Mouse (Mus musculus): ENCODE measurements around the gene Cftr. TPM values are rescaled to one million over a fixed set of nuclear protein-coding genes. Genes with fewer than 3 reads are reported as not detected.

The Cftr gene
- polyA plus RNA-seq, 1 experiment from 2014 or later: 0.20 TPM

- no peak overlapping the region for H3K9ac ChIP-seq (ENCODE audit: low read length)
- no peak for ATAC-seq (replicated peaks; ENCODE audit: extremely low read depth, insufficient read depth, low FRiP score)
- WGBS: 70% methylated on average over 2 of the region's 2 CpGs
- no peak overlapping the region for H3K4me3 ChIP-seq (ENCODE audit: low read length)
- H3K27ac ChIP-seq (ENCODE audit: low read length): no peak overlapping the region
- H3K9me3 ChIP-seq (replicated peaks; ENCODE audit: control insufficient read depth, low read length): no peaks in the 10 kb centered on the region
- H3K36me3 ChIP-seq (ENCODE audit: control insufficient read depth, insufficient read depth): no peaks in the 10 kb centered on the region
- H3K4me2 ChIP-seq (ENCODE audit: low read depth, low read length): no peak overlapping the region
- H3K27me3 ChIP-seq (ENCODE audit: control insufficient read depth, insufficient read depth, low read length): no peaks in the 10 kb centered on the region
- no peaks in the 10 kb centered on the region for H3K4me1 ChIP-seq (ENCODE audit: control insufficient read depth, insufficient read depth, low read length)
These were observed 173.8 kb downstream of the Cftr start for GRCm38 (mm10) chr6:18344272-18344671.

DNA sequence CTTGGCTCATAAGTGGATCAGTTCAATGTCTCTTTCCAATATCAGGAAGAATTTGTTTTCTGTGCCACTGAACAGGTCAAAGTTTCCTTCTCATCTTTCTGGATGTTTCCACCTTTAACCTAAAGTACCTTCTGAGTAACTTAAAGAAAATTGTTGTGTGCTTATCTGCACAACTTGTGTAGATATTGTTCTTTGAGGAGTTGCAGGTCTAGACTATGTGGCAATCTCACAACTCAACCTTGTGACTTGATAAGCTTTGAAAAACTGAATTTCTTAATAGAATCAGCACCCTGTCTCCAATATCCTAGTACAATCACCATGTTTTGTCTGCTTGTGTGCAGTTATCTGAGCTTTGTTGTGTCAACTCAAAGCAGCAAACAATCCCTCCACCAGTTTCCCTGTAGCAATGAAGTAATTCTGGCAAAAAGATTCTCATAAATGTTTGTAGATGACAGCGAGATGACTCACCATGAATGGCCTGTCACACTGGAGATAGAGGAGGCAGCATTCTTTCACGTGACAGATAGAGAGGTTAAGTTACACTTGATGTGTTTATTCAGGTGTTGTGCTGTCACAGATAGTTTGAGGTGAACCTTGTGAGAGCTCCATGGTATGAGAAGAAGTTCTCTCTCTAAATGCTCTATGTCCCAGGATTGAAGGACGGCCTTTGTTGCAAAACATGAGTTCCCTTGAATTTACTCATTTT, 178.8 kb downstream of the Cftr start:
- H3K27ac ChIP-seq (ENCODE audit: low read length): no peak overlapping the region
- no peak overlapping the region for H3K4me3 ChIP-seq (ENCODE audit: low read length)
- no peaks in the 10 kb centered on the region for H3K4me1 ChIP-seq (ENCODE audit: control insufficient read depth, insufficient read depth, low read length)
- no peak overlapping the region for H3K9ac ChIP-seq (ENCODE audit: low read length)
- no peak overlapping the region for H3K4me2 ChIP-seq (ENCODE audit: low read depth, low read length)
- no peaks in the 10 kb centered on the region for H3K9me3 ChIP-seq (replicated peaks; ENCODE audit: control insufficient read depth, low read length)
- no peaks in the 10 kb centered on the region for H3K36me3 ChIP-seq (ENCODE audit: control insufficient read depth, insufficient read depth)
- WGBS: 55% methylated on average over 3 of the region's 3 CpGs
- no peak for ATAC-seq (replicated peaks; ENCODE audit: extremely low read depth, insufficient read depth, low FRiP score)
- H3K27me3 ChIP-seq (ENCODE audit: control insufficient read depth, insufficient read depth, low read length): no peaks in the 10 kb centered on the region

- Histone ChIP-seq H3K4me3 (ENCODE audit: low read length) (no peak overlapping the region), H3K9ac (ENCODE audit: low read length) (no peak overlapping the region), H3K27me3 (ENCODE audit: control insufficient read depth, insufficient read depth, low read length) (no peaks in the 10 kb centered on the region), H3K4me2 (ENCODE audit: low read depth, low read length) (no peak overlapping the region), H3K27ac (ENCODE audit: low read length) (no peak overlapping the region), H3K4me1 (ENCODE audit: control insufficient read depth, insufficient read depth, low read length) (no peaks in the 10 kb centered on the region), H3K36me3 (ENCODE audit: control insufficient read depth, insufficient read depth) (no peaks in the 10 kb centered on the region), H3K9me3 (replicated peaks; ENCODE audit: control insufficient read depth, low read length) (no peaks in the 10 kb centered on the region)
- 61% methylated on average over 1 of the region's 1 CpGs for WGBS
- no peak for ATAC-seq (replicated peaks; ENCODE audit: extremely low read depth, insufficient read depth, low FRiP score)
These were observed 189.7 kb downstream of the Cftr start for GRCm38 (mm10) chr6:18360154-18360553.

- H3K9ac ChIP-seq (ENCODE audit: low read length): no peak overlapping the region
- H3K4me2 ChIP-seq (ENCODE audit: low read depth, low read length): no peak overlapping the region
- no peaks in the 10 kb centered on the region for H3K9me3 ChIP-seq (replicated peaks; ENCODE audit: control insufficient read depth, low read length)
- H3K4me1 ChIP-seq (ENCODE audit: control insufficient read depth, insufficient read depth, low read length): no peaks in the 10 kb centered on the region
- no peak overlapping the region for H3K27ac ChIP-seq (ENCODE audit: low read length)
- no peaks in the 10 kb centered on the region for H3K36me3 ChIP-seq (ENCODE audit: control insufficient read depth, insufficient read depth)
- H3K4me3 ChIP-seq (ENCODE audit: low read length): no peak overlapping the region
- no peaks in the 10 kb centered on the region for H3K27me3 ChIP-seq (ENCODE audit: control insufficient read depth, insufficient read depth, low read length)
- no peak for ATAC-seq (replicated peaks; ENCODE audit: extremely low read depth, insufficient read depth, low FRiP score)
These were observed 190.5 kb downstream of the Cftr start for GRCm38 (mm10) chr6:18360955-18361354.

DNA sequence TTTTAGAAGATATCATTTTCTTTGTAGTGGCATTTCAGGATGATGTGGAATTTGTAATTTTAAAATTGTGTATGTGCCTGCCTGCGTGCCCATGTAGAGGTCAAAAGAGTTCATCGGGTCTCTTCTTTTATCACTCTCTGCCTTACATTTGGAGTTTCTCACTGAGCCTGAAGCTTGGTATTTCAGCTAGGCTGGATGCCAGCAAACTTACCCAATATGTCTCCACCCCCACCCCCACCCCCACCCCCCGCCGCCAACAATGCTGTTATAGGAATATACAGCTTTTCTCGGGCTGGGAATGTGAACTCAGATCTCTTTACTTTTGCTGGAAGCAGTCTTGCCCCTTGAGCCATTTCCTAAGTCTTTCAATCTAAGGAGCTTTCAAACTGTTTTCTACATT, 191.7 kb downstream of the Cftr start:
- ATAC-seq (replicated peaks; ENCODE audit: extremely low read depth, insufficient read depth, low FRiP score): no peak
- no peaks in the 10 kb centered on the region for H3K27me3 ChIP-seq (ENCODE audit: control insufficient read depth, insufficient read depth, low read length)
- H3K4me2 ChIP-seq (ENCODE audit: low read depth, low read length): no peak overlapping the region
- 43% methylated on average over 5 of the region's 5 CpGs for WGBS
- H3K9me3 ChIP-seq (replicated peaks; ENCODE audit: control insufficient read depth, low read length): no peaks in the 10 kb centered on the region
- H3K4me3 ChIP-seq (ENCODE audit: low read length): no peak overlapping the region
- H3K36me3 ChIP-seq (ENCODE audit: control insufficient read depth, insufficient read depth): no peaks in the 10 kb centered on the region
- H3K4me1 ChIP-seq (ENCODE audit: control insufficient read depth, insufficient read depth, low read length): no peaks in the 10 kb centered on the region
- H3K27ac ChIP-seq (ENCODE audit: low read length): no peak overlapping the region
- no peak overlapping the region for H3K9ac ChIP-seq (ENCODE audit: low read length)

- Histone ChIP-seq H3K27ac (ENCODE audit: low read length) (no peak overlapping the region), H3K9ac (ENCODE audit: low read length) (no peak overlapping the region), H3K9me3 (replicated peaks; ENCODE audit: control insufficient read depth, low read length) (no peaks in the 10 kb centered on the region), H3K4me1 (ENCODE audit: control insufficient read depth, insufficient read depth, low read length) (0 out of 2 replicates have a peak, but pooled peaks cover 2% of the 10 kb centered on the region), H3K36me3 (ENCODE audit: control insufficient read depth, insufficient read depth) (no peaks in the 10 kb centered on the region), H3K27me3 (ENCODE audit: control insufficient read depth, insufficient read depth, low read length) (no peaks in the 10 kb centered on the region), H3K4me2 (ENCODE audit: low read depth, low read length) (no peak overlapping the region), H3K4me3 (ENCODE audit: low read length) (no peak overlapping the region)
- WGBS: 83% methylated on average over 3 of the region's 3 CpGs
- no peak for ATAC-seq (replicated peaks; ENCODE audit: extremely low read depth, insufficient read depth, low FRiP score)
These were observed 198.6 kb downstream of the Cftr start for GRCm38 (mm10) chr6:18369054-18369453.

DNA sequence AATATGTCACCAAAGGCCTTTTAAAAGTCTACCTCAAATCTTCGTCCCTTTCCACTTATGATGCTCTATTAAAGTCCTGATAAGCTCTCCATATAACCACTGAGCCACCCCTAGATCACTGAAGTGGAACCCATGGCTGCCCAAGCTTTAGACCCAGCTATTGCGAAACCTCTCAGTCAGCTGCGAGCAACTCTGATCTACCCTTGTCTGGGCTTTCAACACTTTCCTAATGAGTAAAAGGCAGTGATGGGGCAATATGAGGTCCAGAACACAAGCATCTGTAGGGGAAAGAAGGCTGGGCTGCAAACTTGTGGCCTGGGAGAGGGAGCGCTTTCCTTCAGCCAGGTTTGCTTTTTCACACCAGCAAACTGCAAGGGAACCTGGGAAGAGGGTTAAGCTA, 199.2 kb downstream of the Cftr start:
- Histone ChIP-seq H3K27me3 (ENCODE audit: control insufficient read depth, insufficient read depth, low read length) (no peaks in the 10 kb centered on the region), H3K4me3 (ENCODE audit: low read length) (no peak overlapping the region), H3K27ac (ENCODE audit: low read length) (no peak overlapping the region), H3K4me1 (ENCODE audit: control insufficient read depth, insufficient read depth, low read length) (0 out of 2 replicates have a peak, but pooled peaks cover 2% of the 10 kb centered on the region), H3K4me2 (ENCODE audit: low read depth, low read length) (no peak overlapping the region), H3K9me3 (replicated peaks; ENCODE audit: control insufficient read depth, low read length) (no peaks in the 10 kb centered on the region), H3K9ac (ENCODE audit: low read length) (no peak overlapping the region), H3K36me3 (ENCODE audit: control insufficient read depth, insufficient read depth) (no peaks in the 10 kb centered on the region)
- 72% methylated on average over 4 of the region's 4 CpGs for WGBS
- no peak for ATAC-seq (replicated peaks; ENCODE audit: extremely low read depth, insufficient read depth, low FRiP score)

Other genes with a start within 250 kb of the Cftr start
- gene Wnt2, start 140.1 kb upstream of the Cftr start, polyA plus RNA-seq (2015; fragmentation: Nextera tagmentation; extraction: Ambion mirVana): 2.8 and 8.1 TPM in 2 replicates
- gene Asz1, start 61.6 kb upstream of the Cftr start, polyA plus RNA-seq (2015; fragmentation: Nextera tagmentation; extraction: Ambion mirVana): 0.45 TPM in 1 of 2 replicates, not detected in the other

All from heart, embryonic 16.5 days (tissue).